Mouse (Mus musculus): ENCODE data around the gene Itga8. TPM values are rescaled to one million over a fixed set of nuclear protein-coding genes. Genes with fewer than 3 reads are reported as not detected.

The Itga8 gene
- total RNA-seq, 4 experiments from 2014 or later = 2.8 to 7.7 (median 3.9) TPM

GRCm38 (mm10) chr2:12090993-12091392, 210.7 kb downstream of the Itga8 start:
- DNase-seq (ENCODE audit: low spot score) = no peak

DNA sequence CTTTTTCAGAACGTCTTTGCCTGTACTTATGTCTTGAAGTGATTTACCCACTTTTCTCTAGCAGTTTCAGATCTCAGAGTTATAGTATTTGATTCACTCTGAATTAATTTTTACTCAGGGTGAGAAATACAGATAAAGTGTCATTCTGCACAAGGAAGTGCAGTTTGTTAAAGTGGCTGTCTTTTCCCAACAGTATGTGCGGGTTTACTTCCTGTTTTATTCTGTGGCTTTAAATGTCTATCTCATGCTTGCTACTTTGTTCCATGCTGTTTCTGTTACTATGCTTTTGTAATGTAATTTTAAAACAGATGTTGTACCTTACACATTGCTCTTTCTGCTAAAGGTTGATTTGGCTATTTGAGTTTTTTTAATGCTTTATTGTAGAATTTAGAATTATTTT, 216.2 kb downstream of the Itga8 start:
- DNase-seq (ENCODE audit: low spot score) = no peak

GRCm38 (mm10) chr2:12084341-12084740, 217.4 kb downstream of the Itga8 start:
- DNase-seq (ENCODE audit: low spot score) = no peak

- DNase-seq (ENCODE audit: low spot score) = no peak
These were observed 224.3 kb downstream of the Itga8 start for GRCm38 (mm10) chr2:12077266-12077891.

- no peak for DNase-seq (ENCODE audit: low spot score)
These were observed 235.9 kb downstream of the Itga8 start for GRCm38 (mm10) chr2:12065669-12066399.

DNA sequence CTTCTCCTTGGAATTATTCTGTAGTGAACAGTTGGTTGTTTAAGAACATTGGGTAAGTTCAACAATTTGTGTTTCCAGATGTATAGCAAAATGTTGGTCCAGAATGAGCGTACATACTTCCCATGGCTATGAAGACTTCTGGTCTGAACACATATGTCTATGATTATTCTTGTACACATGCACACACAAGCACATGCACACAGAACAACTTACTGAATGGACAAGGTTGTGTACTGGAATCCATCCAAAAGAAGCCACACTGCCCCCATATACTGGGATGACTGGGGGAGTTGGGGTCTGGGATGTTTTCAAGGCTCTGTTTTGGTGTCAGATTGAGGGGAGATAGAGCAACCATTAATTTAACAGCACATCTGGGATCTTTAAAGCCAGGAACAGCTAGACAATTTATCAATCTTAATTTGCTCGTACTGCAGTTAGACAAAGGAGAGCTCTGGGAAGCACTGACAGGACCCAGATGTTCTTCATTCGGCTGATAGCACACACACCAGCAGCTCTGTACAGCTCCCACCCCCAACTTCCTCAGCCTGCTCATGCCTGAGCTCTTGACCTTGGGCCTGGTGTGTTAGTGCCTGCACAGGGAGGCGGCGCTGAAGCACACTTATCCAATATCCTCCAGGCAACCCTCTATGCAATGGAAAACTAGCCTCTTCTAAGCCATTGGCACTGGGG, 241.5 kb downstream of the Itga8 start:
- no peak for DNase-seq (ENCODE audit: low spot score)

Other genes with a start within 250 kb of the Itga8 start
- 10 to 100 TPM; 13.0 to 18.8 (median 14.6) TPM for gene Mindy3, start 117.5 kb upstream of the Itga8 start, total RNA-seq (2022)